Mouse (Mus musculus) small intestine, adult 2 months (tissue): ENCODE results near the gene Syt5. TPM values are rescaled to one million over a fixed set of nuclear protein-coding genes. Genes with fewer than 3 reads are reported as not detected.
"Not testable (repeated sequence)": the region's sequence is repeated elsewhere in the genome, so short reads cannot be mapped to it uniquely, and the experiment has no call there.

Experiments
- H3K27ac ChIP-seq: fragments of 200-500 bp; 2 replicates; pipeline ENCODE4 v1.5.1; 2012; ENCODE audit warnings: low read depth, low read length, control low read depth, inconsistent platforms; ENCODE audit not compliant: insufficient read depth
- H3K27me3 ChIP-seq: fragments of 200-500 bp; 2 replicates; pipeline ENCODE4 v1.6.1; 2012; ENCODE audit warnings: mild to moderate bottlenecking, moderate library complexity, low read length, inconsistent platforms; ENCODE audit not compliant: control insufficient read depth, insufficient read depth
- H3K36me3 ChIP-seq: fragments of 200-500 bp; 2 replicates; pipeline ENCODE4 v1.6.1; 2012; ENCODE audit warnings: mild to moderate bottlenecking, low read length, control low read depth, inconsistent platforms; ENCODE audit not compliant: control insufficient read depth, insufficient read depth
- H3K4me1 ChIP-seq: fragments of 200-500 bp; 2 replicates; pipeline ENCODE4 v1.6.1; 2012; ENCODE audit warnings: low read length, inconsistent platforms, mixed read lengths; ENCODE audit not compliant: control insufficient read depth, insufficient read depth, insufficient read length
- H3K4me3 ChIP-seq: fragments of 200-500 bp; 2 replicates; pipeline ENCODE4 v1.5.1; 2012; ENCODE audit warnings: low read depth, mild to moderate bottlenecking, control low read depth, inconsistent platforms, low read length, moderate library complexity
- CTCF ChIP-seq: fragments of 200-500 bp; IDR thresholded peaks from 2 replicates; pipeline ENCODE4 v1.5.1; 2012; ENCODE audit warnings: low read depth, mild to moderate bottlenecking, control low read depth, inconsistent platforms, low read length, moderate library complexity, mixed read lengths; ENCODE audit not compliant: insufficient replicate concordance, insufficient read length; ENCODE audit errors: extremely low read depth
- POLR2A ChIP-seq: fragments of 200-500 bp; IDR thresholded peaks from 2 replicates; pipeline ENCODE4 v1.6.1; 2012; ENCODE audit warnings: low read depth, mild to moderate bottlenecking, control low read depth, inconsistent platforms, low read length, moderate library complexity
- WGBS: fragments of 180-500 bp; shearing (Covaris S2); methylation state at CpG from one replicate; pipeline ENCODE4 v1.1.7; 2018; 5-methylcytosine and 5-hydroxymethylcytosine counted together
- polyA plus RNA-seq: library from polyadenylated mRNA; depleted of rRNA; stranded (reverse); fragments of >200 nt; gene quantifications from 2 replicates; pipeline ENCODE4 v1.2.3, GENCODE M21; 2012; rRNA removed

The Syt5 gene
- 4.6 and 9.4 TPM in 2 replicates for polyA plus RNA-seq

DNA sequence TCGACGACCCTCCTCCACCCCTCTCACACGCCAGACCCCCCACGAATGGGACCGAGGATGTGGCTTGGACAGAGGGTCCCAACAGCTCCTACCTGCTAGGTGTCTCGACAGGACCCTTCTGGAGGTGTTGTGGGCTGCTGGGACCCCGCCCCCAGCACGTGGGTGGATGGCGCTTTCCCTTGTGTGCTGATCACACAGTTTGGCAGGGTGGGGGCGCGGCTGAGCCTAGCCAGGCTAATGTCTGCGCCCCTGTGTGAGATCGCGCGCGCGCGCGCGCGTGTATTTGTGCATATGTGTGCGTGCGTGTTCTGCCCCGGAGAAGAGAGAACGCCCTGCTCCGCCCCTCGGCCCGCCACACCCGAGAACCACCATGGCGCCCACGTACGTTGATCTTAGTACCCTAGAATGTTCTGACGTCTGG, at the start of gene Syt5:
Gene Syt5, minus strand, starts transcription at position 321 of the 421 bp plus-strand sequence.
- TF ChIP-seq POLR2A (no peak), CTCF (no peak)
- Histone ChIP-seq H3K27ac (no peak within 1 kb of the TSS), H3K36me3 (peaks cover 14% of the 10 kb centered on the region), H3K4me1 (peaks cover 4% of the 10 kb centered on the region), H3K4me3 (peak within 1 kb of the TSS; percentile 29), H3K27me3 (no peaks in the 10 kb centered on the region)
- 2% methylated on average over 33 of the region's 33 CpGs for WGBS

DNA sequence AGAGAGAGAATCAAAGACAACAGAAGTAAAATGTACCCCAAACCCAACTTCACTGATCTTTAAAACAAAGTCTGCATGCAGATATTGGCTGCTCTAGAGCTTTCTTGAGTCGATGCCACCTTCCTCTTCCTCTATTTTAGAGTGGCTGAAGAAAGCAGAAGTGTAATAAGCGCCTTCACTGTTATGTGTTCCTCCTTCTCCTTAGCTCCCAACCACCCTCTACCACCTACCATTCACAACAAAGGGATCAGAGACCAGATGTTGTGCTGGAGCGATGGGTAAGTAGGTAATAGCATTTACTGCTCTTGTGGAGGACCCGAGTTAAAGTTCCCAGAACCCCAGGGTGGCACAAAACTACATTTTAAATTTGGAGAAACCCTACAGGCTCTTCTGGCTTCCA, 49.7 kb upstream of the Syt5 start:
- WGBS = 76% methylated on average over 4 of the region's 4 CpGs
- peaks cover 27% of the 10 kb centered on the region for H3K36me3 ChIP-seq

DNA sequence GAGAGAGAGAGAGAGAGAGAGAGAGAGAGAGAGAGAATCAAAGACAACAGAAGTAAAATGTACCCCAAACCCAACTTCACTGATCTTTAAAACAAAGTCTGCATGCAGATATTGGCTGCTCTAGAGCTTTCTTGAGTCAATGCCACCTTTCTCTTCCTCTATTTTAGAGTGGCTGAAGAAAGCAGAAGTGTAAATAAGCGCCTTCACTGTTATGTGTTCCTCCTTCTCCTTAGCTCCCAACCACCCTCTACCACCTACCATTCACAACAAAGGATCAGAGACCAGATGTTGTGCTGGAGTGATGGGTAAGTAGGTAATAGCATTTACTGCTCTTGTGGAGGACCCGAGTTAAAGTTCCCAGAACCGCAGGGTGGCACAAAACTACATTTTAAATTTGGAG, 34.1 kb upstream of the Syt5 start:
- H3K36me3 ChIP-seq, H3K4me3 ChIP-seq, H3K4me1 ChIP-seq, H3K27me3 ChIP-seq, H3K27ac ChIP-seq: not testable (repeated sequence)
- WGBS = 81% methylated on average over 3 of the region's 3 CpGs

More for the DNA sequence above, 49.7 kb upstream of the Syt5 start:
- H3K4me3 ChIP-seq, H3K27ac ChIP-seq, H3K27me3 ChIP-seq, H3K4me1 ChIP-seq: not testable (repeated sequence)

DNA sequence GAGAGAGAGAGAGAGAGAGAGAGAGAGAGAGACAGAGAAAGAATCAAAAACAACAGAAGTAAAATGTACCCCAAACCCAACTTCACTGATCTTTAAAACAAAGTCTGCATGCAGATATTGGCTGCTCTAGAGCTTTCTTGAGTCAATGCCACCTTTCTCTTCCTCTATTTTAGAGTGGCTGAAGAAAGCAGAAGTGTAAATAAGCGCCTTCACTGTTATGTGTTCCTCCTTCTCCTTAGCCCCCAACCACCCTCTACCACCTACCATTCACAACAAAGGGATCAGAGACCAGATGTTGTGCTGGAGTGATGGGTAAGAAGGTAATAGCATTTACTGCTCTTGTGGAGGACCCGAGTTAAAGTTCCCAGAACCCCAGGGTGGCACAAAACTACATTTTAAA, 25.0 kb upstream of the Syt5 start:
- H3K27ac ChIP-seq = not testable (repeated sequence)
- peaks cover 23% of the 10 kb centered on the region for H3K36me3 ChIP-seq
- WGBS = 71% methylated on average over 2 of the region's 2 CpGs

DNA sequence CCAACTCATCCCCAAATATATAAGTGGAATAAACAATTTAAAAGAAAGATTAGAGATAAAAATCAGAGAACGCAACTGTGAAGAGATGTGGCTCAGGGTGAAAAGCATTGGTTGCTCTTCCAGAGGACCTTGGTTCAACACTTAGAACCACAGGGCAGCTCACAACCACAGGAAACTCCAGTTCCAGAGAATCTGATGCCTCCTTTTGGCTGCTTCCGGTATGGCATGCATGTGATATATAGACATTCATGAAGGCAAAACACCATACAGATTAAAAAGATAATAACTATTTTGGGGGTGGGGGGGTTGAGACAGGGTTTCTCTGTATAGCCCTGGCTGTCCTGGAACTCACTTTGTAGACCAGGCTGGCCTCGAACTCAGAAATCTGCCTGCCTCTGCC, 15.3 kb upstream of the Syt5 start:
- WGBS = 89% methylated on average over 3 of the region's 3 CpGs
- H3K36me3 ChIP-seq = peaks cover 35% of the 10 kb centered on the region
- H3K4me1 ChIP-seq = no peaks in the 10 kb centered on the region

More for the DNA sequence above, 25.0 kb upstream of the Syt5 start:
- H3K4me3 ChIP-seq, H3K4me1 ChIP-seq, H3K27me3 ChIP-seq: not testable (repeated sequence)

DNA sequence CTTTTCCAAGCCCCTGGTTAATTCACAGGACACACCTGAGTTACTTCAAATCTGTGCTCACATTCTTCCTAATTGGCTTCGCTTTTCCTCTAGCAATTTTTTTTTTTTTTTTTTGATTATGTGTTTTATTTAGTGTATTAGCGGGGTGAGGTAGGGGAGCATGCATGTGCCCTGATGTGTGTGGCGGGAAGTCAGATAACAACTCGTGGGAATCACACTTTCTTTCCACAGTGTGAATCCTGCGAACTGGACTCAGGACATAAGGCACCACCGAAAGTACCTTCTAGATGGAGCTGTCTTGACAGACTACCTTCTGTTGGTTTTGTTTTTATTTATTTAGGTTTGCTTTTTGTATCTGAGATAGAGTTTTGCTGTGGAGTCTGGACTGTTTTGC, 9.8 kb upstream of the Syt5 start:
- 60% methylated on average over 6 of the region's 6 CpGs for WGBS

More for the DNA sequence above, 15.3 kb upstream of the Syt5 start:
- H3K4me3 ChIP-seq = no peak overlapping the region
- H3K27me3 ChIP-seq = no peaks in the 10 kb centered on the region
- no peak overlapping the region for H3K27ac ChIP-seq
- TF ChIP-seq POLR2A (no peak), CTCF (no peak)

DNA sequence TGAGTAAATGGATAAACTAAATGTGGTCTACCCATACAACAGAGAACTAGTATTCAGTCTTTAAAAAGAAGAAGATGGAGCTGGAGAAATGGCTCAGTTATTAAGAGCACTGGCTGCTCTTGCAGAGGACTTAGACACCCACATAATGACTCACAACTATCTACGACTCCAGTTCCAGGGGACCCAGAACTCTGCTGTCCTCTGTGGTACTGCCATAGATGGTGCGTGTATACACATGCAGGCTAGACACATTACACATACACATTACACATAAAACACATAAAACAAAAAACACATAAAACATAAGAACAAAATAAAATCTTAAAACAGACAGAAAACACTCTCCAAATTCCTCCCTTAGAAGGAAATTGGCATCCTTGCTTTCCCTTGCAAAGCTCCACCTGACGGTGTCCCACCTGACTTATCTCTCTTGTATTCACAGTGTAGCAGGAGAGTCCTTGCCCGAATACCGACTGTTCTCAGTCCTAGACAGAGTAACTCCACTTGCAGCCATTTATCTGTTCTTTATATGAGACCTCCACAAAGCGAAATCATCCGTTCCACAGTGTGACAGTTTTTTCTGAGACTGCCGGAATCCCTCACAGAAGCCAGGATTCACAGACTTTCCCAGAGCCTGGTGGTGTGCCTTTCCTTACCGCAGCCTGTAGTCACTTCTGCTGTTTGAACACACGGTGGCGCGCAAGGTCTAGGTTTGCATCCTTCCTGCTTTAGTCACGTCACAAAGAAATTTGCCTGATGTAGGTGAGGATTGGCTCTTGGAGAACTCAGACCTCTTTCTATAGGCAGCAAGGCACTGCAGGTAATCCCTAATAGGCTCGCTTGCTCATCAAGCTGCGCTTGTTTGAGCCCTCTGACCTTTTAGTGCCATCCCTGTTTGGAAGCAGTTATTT, 9.2 kb upstream of the Syt5 start:
- no peaks in the 10 kb centered on the region for H3K4me1 ChIP-seq
- TF ChIP-seq POLR2A (no peak), CTCF (peak; percentile 86; the same call in 1 of the 2 replicates)
- no peak overlapping the region for H3K4me3 ChIP-seq
- WGBS = 18% methylated on average over 15 of the region's 15 CpGs
- H3K27ac ChIP-seq = no peak overlapping the region
- no peaks in the 10 kb centered on the region for H3K27me3 ChIP-seq
- peaks cover 34% of the 10 kb centered on the region for H3K36me3 ChIP-seq

More for the DNA sequence above, 9.8 kb upstream of the Syt5 start:
- Histone ChIP-seq H3K27me3 (no peaks in the 10 kb centered on the region), H3K27ac (no peak overlapping the region), H3K4me1 (no peaks in the 10 kb centered on the region), H3K36me3 (peaks cover 35% of the 10 kb centered on the region), H3K4me3 (no peak overlapping the region)
- TF ChIP-seq CTCF (no peak), POLR2A (no peak)

DNA sequence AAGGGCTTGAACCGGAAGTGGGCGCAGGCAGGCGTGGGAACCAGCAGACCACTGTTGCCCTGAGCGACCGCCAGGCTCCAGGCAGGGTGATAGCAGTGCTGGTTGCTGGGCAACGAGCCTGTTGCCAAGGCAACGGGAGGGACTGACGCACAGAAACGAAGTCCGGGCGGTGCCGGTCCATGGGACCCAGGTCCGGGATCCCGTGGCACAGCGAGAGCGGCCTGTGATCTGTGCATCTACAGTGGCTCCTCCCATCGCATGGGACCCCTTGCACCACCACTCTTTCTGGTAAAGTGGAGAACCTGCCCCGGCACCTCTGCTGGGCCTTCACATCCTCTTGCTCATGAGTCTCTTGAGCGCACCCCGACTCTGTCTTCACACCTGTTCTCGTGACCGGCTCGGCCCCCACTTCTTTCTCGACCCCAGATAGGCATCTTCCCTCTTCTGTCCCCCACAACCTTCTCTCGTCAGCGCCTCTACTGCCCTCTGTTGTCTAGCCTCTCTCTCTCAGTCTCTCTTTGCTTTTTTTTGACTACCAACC, 680 bp downstream of the Syt5 start:
- peaks cover 14% of the 10 kb centered on the region for H3K36me3 ChIP-seq
- H3K27me3 ChIP-seq = no peaks in the 10 kb centered on the region
- 3% methylated on average over 26 of the region's 26 CpGs for WGBS
- no peak overlapping the region for H3K4me3 ChIP-seq
- H3K4me1 ChIP-seq = peaks cover 4% of the 10 kb centered on the region
- TF ChIP-seq CTCF = no peak
- no peak for TF ChIP-seq POLR2A
- H3K27ac ChIP-seq = no peak overlapping the region
